Mouse (Mus musculus): Measurements from ENCODE around the gene Gm16253. TPM values are rescaled to one million over a fixed set of nuclear protein-coding genes. Genes with fewer than 3 reads are reported as not detected.

Gene Gm16253
- under 1 TPM in 1 of 2 experiments, not detected in 1; 0.61 TPM for total RNA-seq (2021)
- long read RNA-seq, experiment 1, partial matches to known transcripts = 0 of 1 reads
- long read RNA-seq, experiment 1, other reads (novel, unspliced or antisense) = 1 of 1 reads
- long read RNA-seq, experiment 2 = 0 reads

DNA sequence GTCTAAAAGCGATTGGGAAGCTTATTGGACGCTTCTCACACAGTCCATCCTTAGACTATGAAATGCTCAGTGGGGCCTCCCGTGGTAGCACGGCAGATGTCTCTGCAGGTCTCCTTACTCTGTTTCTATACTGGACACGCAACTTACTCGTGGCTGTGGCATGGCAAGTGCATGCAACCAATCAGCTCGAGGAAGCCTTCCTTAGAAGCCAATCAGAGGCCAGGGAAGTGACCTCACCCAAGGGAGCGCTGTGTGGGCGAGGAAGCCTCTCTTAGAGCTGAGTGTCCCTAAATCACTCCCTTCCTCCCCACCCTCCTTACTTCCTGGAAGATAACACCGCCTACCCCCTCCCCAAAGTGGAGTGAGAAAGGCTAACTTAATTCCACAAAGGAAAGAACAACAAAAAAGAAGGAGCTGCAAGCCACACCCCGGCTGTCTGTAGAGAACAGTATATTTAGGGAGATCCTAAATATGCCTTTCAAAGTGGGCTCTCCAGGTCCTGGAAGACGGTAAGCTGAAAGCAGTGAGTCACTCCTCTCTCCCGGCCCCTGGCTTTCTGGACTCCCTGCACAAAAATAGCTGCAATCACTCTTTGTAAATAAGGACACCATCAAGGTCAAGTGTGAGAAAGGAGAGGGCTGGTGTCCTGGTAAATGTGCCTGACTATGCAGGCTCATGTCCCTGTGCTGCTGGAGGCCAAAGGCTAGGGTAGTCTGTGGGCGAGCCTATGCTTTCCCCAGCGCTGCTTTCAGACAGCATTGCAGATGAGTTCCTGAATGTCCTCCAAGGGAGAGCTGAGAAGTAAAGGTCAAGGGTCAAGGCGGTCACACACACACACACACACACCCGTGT lies at the start of gene Gm16253:
Gm16253 (plus strand) TSS at position 295 of the 852 bp plus-strand sequence.
- peak; percentile 92 for DNase-seq

DNA sequence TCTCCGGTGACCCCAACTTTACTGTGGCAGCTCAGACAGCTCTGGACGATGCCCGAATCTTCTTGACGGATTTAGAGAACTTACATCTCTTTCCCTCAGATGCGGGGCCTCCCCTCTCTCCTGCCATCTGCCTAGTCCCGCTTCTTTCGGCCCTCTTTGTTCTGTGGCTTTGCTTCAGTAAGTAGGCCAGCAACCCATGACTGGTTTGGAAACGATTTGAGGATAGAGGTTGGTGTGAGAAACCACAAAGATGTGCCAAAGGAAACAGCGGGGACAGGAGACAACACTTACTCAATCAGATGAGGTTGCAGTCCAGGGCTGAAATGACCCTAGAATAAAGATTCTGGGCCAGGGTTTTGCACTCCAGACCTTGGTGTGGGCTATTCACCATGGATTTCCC lies 48.3 kb upstream of the Gm16253 start:
- DNase-seq = no peak

DNA sequence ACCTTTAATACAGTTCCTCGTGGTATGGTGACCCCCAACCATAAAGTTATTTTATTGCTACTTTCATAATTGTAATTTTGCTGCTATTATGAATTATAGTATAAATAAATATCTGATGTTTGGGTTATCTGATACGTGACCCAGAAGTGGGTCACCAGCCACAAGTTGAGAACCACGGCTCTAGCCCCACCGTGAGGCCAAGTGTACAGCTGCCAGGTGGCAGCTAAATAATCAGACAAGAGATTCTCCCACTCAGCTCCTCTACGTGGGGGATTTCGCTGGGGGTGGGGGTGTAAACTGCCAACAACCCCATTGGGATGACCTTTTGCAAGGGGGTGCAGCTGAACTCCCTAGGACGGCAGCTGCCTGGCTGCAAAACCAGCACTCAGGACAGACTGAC lies 44.7 kb upstream of the Gm16253 start:
- DNase-seq = no peak

DNA sequence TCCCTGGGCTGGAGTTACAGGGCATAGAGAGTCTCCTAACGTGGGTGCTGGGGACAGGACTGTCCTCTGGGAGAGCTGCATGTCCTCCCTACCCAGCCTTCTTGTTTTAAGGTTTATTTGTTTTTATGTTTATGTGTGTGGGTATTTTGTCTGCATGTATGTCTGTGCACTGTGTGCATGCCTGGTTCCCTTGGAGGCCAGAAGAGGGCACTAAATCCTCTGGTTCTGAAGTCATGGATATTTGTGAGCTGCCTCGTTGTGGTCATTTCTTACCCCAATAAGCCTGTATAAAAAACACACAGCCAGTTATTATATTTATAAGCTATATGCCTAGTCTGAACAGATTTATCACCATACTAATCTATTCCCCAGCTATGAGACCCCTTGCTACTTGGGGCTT lies 42.5 kb upstream of the Gm16253 start:
- no peak for DNase-seq

DNA sequence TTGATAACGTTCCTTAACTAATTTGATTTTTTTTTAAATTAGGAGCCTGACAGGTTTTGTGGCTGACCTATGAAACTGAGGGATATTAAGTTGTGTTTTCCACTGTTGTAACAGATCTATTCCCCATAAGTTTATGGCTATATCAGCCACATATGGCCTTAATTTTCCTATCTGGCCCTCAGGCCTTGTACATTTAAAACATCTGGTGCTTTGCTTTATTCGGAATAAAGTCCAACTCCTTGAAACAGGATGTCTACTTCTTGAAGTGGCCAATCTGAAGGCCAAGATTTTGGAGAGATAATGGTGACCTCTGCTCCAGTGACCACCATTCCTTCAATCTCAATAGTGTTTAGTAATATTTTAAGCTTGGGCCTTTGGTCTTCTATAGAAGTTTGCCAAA lies 37.5 kb upstream of the Gm16253 start:
- DNase-seq = no peak

DNA sequence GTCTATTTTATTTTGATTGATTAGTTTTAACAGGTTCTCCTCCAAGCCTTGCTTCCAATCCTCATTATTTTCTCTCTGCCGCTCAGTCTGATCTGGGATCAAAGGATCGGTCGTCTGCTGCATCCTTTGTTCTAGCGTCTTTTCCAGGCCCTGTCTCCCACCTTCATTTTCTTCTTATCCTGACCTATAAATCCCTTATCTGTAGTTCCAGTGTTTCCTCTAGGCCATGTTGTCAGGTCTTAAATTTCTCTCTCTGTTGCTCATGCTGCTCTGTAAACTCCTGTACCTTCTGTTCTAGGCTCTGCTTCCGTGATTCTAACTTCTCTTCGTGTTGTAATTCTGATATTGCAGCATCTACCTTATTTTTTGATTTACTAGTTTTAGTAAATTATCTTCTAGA lies 36.0 kb upstream of the Gm16253 start:
- DNase-seq = no peak

DNA sequence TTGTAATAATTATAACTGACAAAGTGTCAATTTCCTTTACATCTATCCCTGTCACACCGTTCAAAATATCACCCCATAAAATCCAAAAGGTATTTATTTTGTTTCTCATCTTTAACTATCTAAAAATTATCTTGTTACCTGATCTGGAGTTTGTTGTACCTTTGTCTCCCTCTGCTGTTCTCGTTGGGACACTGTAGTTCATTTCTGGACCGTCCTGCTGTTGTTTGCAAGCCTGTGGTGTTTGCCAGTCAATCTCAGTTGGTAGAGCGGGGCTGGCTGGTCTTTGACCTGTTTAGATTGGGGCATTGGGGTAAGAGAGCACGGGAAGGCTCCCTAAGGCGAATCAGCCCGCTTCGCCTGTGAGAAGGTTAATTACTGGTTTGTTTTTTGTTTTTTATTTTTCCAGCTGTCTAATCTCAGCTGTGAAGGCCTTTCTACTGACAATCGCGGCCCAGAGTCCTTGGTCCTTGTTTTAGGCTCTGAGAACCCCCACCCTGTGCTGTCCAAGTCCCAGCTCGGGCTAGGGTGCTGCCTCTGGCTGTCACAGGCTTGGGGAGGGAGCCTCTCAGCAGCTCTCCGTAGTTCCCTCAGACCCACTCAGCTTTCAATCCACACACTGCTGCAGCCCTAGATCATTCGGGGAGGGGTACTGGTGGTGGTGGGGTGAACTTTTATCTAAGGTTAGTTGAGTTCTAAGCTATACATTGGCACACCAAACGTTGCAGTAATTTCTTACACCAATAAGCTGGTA lies 35.3 kb upstream of the Gm16253 start:
- DNase-seq = peak; percentile 41

DNA sequence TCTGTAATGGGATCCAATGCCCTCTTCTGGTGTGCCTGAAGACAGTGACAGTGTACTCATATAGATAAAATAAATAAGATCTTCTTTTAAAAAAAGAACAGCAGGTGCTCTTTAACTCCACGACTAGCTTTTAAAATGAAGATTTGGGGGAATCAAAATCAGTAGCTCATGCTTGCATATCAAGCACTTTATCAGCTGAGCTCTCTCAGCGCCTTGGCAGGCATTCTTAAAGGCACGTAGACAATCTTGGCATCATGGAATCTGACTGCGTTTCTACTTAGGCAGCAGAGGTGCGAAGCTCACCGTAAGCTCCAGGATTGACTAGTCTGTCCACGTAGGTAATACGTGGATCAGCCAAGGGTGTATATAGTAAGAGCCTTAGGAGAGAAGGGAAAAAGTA lies 34.2 kb upstream of the Gm16253 start:
- no peak for DNase-seq

DNA sequence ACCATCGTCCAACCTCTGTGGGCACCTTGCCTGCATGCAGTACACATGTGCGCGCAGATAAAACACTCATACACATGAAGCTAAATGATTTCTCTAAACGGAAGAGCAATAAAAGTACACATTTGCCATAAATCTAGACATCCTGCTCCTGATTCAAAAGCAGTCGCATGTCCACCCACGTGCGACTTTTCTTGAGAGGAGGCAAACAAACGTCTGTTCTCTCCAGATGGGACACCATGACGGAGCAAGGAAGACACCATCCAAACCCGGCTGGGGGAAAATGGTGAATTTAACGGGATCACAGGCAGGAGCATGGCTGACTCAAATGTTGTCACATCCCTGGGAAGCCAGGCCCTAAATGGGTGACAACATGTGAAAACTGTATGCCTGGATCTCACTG lies 33.4 kb upstream of the Gm16253 start:
- no peak for DNase-seq

DNA sequence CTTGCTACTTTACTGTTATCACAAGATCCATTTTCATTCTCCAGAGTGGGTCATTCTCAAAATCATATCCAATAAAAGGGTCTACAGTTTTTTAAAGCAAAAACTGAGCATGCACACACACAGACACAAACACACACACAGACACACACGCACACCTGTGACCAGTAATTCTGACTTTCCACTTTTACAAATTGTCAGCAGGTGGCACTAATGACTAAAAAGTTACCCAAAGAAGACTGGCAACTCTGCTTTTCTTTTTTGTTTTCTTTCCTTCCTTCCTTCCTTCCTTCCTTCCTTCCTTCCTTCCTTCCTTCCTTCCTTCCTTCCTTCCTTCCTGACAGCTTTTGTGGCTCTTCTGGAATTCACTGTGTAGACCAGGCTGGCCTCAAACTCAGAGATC lies 31.2 kb upstream of the Gm16253 start:
- no peak for DNase-seq

DNA sequence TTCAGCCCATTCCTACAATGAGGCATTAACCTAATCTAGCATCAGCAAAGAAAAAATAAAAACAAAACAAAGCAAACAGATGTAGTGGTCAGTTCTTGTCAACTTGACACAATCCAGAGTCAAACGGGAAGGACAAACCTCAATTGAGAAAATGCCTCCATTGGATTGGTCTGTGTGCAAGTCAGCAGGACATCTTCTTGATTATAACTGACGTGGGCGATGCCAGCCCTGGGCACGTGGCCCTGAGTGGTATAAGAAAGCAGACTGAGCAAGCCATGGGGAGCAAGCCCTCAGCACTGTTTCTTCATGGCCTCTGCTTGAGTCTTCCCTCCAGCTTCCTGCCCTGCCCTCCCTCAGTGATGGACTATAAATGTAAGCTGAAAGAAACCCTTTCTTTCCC lies 29.9 kb upstream of the Gm16253 start:
- no peak for DNase-seq

DNA sequence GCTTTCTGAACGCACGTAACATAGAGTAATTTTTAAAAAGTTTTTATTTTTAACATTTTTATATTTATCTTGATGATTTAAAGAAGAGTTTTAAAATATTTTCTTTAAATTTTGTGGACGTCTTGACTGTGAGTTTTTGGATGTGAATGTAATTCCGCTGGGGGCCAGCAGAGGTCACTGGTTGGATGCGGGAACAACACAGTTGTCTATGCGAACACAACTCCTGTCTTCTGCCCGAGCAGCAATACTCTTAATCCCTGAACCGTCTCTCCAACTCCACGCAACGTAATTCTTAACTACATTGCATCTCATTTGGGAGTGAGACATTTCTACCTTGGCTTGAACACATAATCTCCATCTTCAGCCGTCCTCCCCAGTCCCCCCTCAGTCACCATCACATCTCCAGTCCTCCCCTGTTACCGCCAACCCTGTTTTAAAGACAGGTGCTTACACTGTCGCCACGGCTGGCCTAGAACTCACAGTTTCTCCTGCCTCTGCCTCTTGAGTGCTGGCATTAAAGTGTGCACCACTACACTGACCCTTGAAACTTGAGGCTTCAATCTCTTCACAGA lies 29.3 kb upstream of the Gm16253 start:
- DNase-seq = peak; percentile 89

DNA sequence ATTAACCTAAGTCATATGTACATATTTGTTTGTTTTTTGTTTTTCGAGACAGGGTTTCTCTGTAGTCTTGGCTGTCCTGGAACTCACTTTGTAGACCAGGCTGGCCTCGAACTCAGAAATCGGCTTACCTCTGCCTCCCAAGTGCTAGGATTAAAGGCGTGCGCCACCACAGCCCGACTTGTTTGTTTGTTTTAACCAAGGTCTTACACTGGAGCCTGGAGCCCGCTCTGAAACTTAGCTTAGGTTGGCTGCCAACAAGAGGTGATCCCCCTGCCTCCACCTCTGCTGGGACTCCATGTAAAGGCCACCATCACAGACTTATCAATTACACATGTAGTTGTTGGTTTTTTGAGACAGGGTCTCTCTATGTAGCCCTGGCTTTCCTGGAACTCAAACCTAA lies 28.0 kb upstream of the Gm16253 start:
- no peak for DNase-seq

DNA sequence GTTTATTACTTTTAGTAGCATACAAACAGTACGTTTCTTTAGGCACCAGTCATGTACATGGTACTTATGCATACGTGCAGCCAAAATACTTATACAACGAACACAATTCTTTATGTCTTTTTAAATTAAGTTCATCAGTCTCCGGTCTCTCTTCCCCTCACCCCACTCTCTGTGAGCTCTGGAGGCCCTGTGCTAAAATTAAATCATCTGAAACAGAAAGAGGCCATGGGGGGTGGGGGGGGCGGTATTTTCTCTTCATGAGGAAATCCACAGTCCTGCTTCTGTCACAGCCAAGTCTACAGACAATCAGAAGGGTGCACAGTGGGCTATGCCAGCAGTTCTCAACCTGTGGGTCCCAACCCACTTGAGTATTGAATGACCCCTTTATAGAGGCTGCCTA lies 27.4 kb upstream of the Gm16253 start:
- no peak for DNase-seq

DNA sequence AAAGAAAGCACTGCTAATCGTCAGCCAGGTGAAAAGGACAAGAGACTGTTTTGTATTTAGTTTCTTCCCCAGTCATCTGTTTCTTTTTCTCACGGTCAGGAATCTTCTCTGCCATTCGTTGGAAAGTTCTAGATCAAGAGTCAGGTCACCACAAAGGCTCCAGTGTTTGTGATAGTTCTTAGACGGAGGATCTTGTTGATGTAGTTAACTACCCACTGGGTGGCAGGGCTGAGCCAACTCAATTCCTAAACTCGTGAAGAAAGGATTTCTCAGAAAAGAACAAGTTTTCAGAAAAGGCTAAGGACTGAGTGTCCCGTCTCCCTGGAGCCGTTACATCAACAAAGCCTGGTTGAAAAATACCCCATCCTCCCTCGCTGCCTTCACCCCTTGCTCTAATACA lies 25.6 kb upstream of the Gm16253 start:
- peak; percentile 72 for DNase-seq

DNA sequence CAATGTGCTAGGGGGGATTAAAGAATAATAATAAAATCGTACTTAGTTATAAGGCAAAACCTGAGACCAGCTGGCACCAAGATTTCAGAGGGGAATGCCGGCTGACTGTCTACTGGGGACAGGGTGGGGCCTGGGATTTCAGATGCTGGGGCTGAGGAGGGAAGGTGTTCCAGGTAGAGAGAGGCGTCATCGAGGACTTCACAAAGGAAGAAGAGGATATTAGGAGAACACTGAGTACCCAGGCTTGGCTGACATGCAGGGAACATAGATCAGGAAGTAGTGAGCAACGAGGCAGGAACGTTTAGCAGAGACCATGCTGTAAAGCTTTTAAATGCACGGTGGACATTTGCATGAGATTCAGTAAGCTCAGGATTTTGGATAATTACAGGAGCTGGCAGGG lies 24.9 kb upstream of the Gm16253 start:
- DNase-seq = no peak

DNA sequence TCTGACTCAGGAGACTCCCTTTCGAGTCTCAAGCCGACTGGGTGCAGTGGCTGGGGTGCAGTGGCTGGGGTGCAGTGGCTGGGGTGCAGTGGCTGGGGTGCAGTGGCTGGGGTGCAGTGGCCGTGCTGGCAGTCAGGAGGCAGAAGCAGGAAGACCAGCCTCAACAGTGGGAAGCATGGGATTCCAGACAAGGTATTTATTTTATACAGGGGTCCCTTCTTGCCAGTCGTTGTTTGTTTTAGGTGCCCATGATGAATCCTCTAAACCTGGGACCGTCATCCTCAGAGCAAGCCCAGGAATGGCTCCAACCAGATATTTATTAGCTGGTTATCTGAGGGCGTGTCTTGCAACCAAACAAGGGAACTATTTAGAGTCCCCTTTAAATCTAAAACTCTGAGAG lies 23.2 kb upstream of the Gm16253 start:
- DNase-seq = no peak

DNA sequence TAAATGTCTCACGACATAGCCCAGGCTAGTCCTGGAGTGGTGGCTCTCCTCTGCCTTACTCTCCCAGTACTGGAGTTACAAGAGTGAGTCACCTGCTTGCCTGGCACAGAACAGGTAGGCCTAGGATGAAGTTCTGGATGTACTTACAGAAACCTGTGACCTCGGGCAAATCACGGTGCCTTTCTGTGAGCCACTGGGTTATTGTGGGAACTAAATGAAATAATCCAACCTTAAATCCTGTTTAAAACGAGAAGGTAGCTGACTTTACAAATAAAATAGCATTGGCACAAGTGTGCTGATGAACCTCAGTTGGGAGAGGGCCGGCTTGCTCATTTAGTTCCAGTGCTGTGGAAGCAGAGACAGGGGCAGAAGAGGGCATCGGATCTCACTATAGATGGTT lies 22.5 kb upstream of the Gm16253 start:
- no peak for DNase-seq

DNA sequence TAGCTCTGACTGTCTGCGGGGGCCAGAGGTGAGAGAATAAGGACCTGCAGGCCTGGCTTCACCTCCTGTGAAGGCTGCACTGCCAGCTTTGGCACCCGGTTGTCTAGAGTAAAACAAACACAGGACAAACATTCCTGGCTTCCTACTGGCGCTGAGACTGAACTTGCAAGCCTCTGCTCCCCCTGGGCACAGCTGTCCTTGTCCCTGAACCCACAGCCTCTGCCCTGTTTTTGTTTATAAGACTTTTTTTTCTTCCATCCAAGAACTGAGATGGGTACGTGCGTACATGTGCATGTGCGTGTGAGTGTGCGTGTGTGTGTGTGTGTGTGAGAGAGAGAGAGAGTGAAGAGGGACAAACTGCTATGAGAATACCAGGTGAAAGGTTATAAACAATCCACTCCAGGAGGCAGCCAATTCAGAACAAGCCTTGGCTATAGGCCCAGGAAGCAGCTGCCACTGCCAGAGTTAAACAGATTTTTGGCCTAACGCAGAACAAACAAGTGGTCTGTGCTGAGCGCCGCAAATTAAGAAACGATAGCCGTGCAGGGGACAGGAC lies 21.7 kb upstream of the Gm16253 start:
- DNase-seq = peak; percentile 84

DNA sequence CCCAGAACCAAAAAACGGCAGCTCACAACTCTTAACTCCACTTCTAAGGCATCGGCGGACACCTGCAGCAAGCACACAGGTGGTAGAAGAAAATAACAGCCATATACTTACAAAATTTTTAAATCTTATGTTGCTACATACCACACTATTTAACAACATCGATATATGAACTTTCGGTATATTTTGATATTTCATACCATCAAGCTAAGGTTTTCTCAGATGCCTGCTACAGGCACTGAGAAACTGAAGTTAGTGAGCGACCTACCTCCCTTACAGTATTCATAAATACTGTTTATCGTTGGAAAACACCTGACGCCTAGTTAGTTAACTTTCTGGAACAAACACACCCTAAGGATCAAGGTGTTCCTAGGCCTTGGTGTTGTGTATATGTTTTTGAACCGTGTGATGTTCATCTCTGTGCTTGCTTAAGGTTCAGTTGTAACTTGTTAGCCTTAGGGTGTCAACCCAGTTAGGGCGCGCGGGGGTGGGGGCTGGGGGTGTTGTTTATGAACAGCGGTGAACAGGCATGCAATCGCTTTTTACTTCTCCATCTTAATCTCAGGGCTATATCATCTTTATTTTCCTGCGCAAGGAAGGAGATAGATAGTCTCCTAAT lies 20.7 kb upstream of the Gm16253 start:
- no peak for DNase-seq

DNA sequence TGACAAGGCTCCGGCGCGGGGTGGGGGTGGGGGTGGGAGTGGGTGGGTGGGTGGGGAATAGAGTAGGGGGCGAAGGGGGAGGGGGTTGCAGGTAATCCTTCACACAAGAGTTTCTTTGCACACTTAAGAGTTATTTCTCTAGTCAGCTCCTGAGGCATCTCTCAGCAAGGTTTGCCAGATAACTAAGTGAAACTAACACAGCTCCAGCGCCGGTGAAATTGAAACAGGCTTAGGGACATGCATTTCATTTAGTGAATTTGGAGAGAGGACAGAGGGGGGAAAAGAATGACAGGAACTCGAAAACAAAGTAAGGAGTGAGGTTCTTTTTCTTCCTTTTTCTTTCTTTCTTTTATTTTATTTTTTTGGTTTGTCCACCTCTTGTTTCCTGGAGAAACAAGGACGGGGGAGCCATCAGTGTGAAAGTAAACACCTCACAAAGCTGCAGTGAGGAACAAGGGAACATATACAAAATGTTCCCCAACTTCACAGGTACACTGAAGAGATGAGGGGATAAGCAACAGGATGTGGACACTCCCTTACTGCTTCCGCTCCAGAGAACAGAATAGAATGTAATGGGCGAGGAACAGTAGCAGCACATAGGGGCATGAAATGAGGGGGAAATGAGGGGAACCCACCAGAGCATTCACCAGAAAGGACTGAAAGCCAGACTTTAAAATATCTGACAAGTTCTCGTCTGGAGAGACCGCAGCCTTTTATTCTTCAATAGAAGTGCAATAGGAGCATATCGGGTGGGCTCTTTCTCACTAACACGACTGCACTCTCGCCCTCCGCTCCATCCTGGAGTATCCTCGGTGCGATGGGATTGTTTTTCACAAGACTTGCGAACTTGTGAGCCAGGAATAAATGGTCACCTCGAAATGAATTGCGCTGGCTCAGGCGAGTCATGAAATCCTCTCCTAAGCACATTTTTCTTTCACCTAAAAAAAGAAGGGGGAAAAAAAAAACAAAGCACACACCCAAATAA lies 19.8 kb upstream of the Gm16253 start:
- peak; percentile 22 for DNase-seq

Measured in adrenal gland, postnatal 10 days (tissue).